Mouse (Mus musculus) thymus, postnatal 25 days (tissue): ENCODE measurements around the gene Lce1m.
A peak's percentile ranks its signal among the peaks of the same experiment; 100 is the strongest.
"Not testable (repeated sequence)": the region's sequence is repeated elsewhere in the genome, so short reads cannot be mapped to it uniquely, and the experiment has no call there.

Source experiments
- DNase-seq: peaks from one replicate; pipeline ENCODE4 v3.0.0; 2022

Gene Lce1m

DNA sequence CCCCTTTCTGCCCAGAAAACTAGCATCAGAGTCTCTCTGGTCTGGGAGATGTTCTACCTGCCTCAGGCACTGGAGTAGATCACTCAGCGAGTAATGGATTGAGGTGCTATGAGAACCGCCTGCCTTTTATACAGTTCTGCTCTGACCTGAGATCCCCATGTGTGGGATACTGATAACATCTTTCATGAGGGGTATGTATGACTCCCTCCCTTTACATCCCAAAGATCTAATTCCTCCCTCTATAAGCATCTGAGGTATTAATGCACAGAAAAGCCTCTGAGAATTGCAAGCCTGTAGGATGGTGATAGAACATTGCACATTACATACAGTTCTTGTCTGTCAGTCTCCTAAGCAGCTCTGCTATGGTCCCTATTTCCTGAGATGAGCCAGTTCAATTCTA is at the start of gene Lce1m:
Gene Lce1m (minus strand): TSS at position 101 of the 400 bp plus-strand sequence.
- no peak for DNase-seq

DNA sequence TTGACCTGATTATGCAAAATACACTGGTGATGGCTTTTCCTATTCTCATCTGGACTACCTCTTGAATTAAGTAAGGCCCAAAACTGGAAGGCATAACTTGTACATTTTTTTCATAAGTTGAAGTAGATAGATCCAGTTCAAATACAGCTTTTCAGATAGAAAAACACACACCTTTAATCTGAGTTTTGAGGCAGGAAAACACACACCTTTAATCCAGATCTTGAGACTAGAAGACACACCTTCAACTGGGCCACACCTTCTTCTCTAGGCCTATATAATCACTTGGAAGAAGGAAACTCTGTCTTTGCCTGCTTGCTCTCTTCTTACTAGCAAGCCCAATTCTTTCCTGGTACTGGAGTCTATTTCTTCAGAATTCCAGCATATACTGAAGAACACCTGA is 49.7 kb upstream of the Lce1m start, which contains the start of gene Gm4858:
Gene Gm4858 (plus strand): TSS at position 301 of the 400 bp plus-strand sequence.
- DNase-seq = not testable (repeated sequence)

DNA sequence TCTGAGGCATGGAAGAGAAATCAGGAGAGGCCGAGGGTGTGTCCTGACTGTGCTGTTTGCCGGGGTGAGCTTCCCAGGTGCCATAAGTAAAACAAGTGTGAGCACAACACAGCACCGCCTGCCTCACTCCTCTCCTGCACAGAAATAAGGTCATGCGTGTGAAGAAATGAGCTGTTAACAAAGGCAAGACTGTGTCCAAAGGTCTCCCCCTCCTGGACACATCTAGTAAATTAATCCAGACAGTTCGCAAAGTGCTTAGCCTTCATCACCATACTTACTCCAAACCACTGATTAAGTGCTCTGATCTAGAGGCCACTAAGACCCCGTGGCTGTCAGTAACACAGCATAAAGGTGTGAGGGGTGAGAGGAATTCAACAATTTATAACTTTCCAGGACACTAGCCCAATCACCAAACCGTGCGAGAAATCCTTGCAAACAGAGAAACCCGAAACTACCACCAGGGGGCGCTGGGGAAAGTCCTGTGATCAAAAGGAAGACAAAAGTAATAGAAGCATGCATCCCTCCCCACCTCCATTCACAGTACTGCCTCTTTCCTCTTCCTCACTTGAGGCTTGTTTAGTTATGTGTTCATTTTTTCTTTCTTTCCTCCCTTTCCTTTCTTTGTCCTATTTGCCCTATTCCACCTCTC is 34.1 kb upstream of the Lce1m start:
- no peak for DNase-seq

DNA sequence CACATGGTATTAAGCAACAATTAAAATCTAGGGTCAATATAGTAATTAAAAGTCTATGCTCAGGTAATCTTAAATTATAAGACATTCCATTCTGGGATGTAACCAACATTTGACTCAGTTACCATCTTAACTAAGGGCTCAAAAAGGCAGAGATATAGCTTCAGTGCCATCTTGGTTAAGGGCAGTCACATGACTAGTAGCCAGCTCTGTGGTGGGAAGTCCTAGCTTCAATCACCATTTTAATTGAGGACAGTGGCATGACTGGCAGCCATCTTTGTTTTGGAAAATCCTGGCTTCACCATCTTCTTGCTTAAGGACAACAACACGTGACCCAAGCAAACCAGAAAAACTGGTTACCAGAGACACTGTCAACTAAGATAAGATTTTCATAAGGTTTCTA is 31.3 kb upstream of the Lce1m start:
- DNase-seq = no peak

DNA sequence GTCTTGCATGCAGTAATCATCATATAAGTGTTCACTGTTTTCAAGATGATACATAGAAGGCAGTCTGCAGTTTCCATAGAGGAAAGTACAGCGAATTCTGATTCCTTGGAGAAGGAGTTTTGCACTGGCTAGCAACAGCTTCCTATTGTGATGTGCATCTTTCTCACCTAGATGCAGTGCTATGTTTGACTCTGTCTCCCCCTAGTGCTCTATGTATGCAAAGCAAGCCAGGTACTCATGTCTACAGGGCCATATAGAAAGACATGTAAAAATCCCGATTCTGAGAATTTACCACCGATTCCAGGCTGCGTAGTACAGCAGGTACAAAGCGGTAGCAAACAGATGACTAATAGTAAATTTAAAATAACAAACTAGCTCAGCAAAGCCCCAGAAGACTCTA is 12.6 kb upstream of the Lce1m start:
- DNase-seq = no peak

DNA sequence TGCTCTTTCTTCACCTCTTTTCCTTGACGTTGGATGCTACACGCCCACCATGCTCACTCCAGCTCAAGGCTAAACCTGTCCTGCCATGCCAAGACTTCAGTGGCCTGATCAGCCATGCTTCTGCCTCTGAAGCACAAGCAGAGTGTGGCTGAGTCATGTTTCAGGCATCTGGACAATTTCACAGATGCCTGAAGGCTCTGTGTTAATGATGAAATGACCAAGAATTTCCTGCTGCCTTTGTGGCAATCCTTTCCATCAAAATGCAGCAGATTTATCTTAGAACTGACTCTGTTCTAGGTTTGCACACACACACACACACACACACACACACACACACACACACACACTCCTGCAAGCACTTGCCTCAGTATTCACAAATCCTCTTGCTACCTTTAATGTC is 6.6 kb upstream of the Lce1m start:
- DNase-seq = no peak

DNA sequence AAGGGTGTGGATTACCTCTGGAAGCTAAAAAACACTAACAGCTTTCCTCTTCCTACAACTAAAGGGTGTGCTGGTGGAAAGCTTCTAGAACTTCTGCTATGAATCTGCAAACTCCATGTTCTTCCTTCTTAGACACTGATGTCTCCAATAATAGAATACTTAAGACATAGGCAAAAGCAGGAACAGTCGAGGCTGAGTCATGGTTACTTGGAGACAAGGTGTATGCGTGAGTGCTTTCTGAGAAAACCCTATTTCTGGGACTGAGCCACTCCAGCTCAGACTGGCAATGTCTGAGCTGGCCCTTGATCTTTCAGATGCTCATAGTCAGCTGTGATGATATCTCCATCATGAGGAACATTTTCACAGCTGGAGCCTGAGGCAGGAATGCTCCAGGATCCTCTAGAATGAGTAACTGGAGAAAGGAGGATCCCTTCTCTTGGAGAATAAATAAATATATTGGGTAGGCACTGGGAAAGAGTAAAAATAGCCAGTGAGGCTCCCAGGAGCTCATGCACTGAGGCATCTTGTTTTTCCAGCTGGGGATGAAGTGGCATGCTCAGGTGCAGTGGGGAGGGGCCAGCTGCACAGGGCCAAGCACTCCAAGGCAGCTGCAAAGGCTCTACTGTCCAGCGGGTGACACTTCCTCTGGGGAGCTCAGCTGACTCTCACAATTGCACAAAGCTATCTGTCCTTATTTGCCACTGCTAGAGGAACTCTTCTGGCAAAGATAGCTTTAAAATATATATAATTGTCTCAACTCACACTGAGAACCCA is 4.7 kb upstream of the Lce1m start:
- no peak for DNase-seq

DNA sequence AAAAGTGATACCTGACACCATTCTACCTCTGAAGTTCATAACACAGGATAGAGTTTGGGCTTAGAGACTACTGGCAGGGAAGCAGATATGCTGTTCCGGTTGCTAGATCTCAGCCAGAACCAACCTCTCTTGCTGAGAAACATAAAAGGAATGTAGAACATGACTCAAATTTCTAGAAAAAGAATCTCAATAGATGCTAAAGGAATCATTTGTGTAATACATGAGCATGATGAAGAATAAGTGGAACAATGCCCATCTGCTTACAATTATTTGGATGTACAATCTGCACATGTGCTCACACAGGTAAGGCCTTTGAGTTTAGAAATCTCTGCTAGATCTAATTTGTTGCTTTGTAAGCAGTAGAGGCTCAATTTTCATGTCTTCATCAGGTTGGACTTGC is 2.3 kb upstream of the Lce1m start:
- no peak for DNase-seq

DNA sequence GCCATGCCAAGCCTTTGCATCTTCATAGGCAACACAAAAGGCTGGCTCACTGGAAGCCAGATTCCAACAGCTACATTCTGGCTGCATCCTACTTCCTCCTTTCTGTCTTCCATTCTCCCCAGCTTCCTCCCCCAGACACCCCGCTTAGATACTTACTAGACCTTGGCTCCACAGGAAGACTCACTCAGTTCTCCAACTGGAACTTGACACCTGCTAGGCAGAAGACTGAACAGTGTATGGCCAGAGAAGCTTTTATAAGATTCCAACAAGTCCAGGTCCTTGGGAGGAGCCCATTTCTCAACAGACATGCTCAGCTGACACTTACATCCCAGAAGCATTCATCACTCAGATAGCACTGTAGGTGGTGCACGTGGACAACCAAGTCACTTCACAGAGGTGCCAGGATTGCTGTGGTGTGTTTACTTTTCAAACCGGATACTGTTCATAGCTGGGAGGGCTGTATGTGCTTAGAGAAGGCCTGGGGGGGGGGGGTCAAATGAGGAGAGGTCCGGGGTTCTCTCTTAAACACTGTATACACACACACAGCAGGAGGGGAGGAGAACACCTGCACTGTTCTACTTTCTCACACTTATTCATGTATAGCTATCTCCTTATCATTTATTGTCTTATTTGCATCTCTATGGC is 3.3 kb downstream of the Lce1m start, which contains the start of gene Crct1:
Gene Crct1 (minus strand): TSS at position 228 of the 645 bp plus-strand sequence.
- DNase-seq = no peak

DNA sequence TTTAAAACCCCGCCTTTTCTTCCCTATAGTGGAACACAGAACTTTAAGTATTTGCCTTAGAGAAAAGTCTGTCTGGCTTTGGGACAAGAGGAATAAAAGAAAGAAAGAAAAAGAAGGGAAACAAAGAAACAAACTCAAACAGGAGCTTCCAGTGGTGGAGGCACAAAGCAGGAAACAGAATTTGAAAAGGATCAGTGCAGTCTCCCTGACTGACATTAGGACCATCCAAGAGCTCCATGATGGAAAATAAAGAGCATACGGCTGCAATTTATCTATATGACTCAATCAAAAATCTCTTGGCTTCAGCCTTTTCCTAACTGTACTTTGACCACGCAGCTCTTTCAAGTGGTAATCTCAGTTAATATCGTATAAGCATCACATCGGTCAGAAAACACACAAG is 4.0 kb downstream of the Lce1m start:
- no peak for DNase-seq

DNA sequence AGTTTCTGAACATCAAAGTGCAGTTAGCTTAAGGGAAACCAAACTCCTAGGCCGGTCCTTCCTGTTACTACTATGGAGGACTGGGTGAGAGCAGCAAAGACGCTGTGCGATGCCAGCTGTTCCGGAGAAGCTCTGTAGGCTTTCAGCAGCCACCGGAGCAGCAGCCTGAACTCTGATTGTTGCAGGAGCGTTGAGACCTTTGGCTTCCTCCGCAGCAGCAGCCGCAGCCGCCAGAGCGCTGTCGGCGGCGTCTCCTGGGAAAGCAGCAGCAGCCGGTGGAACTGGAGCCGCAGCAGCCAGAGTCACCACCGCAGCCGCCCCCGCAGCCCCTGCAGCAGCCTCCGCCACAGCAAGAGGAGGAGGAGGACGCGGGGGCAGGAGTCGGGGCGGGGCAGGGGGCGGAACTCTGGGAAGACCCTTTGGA is 4.5 kb downstream of the Lce1m start:
- DNase-seq = no peak

DNA sequence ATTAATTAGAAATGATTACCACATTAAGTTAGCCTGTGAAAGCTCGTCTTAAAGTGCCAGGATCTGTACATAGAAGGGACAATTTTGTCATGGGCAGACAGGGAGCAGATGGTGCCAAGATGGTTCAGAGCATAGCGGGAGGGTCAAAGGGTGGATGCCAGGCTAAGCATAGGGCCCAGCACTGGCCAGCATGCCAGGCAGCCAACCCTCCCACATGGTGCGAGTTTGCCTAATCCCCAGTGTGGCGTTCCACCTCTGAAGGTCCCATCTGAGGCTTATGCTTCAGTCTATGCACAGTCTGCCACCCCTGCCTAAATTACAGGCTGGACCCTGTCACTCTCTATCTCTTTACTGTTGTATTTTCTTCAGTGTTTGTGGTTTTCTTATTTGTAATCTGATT is 16.0 kb downstream of the Lce1m start:
- no peak for DNase-seq

DNA sequence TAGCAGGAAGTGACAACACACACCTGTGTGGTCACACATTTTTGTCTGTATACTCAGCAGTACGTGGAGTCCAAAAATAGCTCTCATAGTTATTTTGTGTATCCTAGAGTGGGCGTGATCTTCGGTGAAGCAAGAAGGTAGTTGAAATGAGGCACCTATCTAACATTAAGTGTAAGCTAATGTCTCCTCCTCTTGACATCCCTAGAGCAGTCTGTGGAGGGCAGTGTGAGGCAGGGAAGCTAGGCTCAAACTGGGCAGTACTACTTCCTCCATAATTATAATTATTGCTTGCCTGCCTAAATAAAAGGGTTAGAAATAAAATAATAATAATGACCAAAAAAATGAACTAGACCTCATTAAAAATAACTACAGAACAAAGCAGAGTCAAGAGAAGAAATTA is 18.2 kb downstream of the Lce1m start:
- DNase-seq = no peak

DNA sequence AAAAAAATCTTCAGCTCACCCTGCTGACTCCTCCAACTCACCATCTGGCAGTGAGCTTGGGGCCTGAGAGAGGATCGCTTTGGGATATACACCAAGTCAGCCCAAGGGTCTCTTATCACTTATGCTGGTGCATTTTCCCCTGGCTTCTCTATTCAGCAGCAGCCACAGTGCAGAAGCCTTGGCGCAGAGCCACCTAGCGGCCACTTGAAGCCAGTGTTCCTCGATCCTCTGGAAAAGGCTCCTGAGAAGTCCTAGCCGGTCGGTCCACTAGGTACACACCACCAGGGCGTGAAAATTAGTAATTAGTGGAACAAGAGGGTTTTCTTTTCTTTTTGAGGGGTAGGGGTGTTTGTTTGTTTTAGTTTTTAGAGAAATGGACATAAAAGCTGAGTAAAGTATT is 20.2 kb downstream of the Lce1m start:
- peak; percentile 4 for DNase-seq

DNA sequence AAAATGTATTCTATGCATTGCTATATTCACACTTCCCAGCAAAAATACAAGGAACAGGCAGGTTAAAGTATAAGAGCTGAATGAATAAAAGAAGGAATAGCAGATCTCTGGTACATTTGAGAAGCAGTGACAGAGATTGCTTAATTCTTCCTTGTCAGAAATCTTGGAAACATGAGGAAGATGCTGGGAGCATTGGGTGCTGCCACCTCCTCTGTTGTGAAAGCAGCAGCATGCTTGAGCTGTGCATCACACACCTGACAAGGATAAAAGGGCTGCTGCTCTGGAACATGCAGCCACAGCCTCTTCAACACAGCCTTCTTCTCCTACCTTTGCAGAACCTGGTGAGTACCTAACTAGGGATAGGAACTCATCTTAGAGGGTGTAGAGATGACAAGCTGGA is 26.9 kb downstream of the Lce1m start, which contains the start of gene Lce3f:
Gene Lce3f (plus strand): TSS at position 301 of the 400 bp plus-strand sequence.
- no peak for DNase-seq

DNA sequence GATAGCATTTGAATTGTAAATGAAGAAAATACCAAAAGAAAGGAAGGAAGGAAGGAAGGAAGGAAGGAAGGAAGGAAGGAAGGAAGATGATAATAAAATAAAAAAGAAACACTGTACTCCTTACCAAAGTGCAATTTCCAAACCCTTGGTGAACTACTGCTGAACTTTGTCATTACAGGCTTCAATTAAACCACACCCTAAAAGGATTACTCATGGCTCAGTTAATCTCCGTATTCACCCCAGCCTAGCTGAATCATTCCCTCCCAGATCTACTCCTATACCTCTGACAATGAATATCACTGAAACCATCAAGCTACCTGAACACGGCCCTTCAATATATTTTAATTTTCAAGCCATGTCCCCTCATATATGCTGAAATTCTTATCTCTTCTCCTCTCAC is 40.4 kb downstream of the Lce1m start:
- no peak for DNase-seq
